ENCODE assay signal across 22 mouse cellular contexts in genomic region chrX:152403251-152403650, GRCm38 (mm10). TPM values are rescaled to one million over a fixed set of nuclear protein-coding genes. Genes with fewer than 3 reads are reported as not detected.
"Had no signal": no experiment of that assay in that cellular context is flagged by ENCODE, and none has a peak within 500 bp of the region (broad histone marks: within the 10 kb centered on the region; RNA-seq: fewer than 3 reads in every experiment).

No protein-coding gene starts in this region.

- H3K4me1 ChIP-seq: lung, embryonic 15.5 days; midbrain, embryonic 13.5 days; midbrain, embryonic 15.5 days; neural tube, embryonic 13.5 days; neural tube, embryonic 15.5 days had no signal

- H3K9me3 ChIP-seq: lung, embryonic 15.5 days; midbrain, embryonic 13.5 days; midbrain, embryonic 15.5 days; neural tube, embryonic 13.5 days; neural tube, embryonic 15.5 days had no signal

- H3K27ac ChIP-seq: liver, embryonic 14.5 days; lung, embryonic 15.5 days; macrophage; midbrain, embryonic 13.5 days; midbrain, embryonic 15.5 days; neural tube, embryonic 13.5 days; neural tube, embryonic 15.5 days had no signal

- DNase-seq: lung, adult 2 months; lung, postnatal 14 days; lung, postnatal 36 days; retina, postnatal 1 day; right cerebral cortex, adult 18-20 months; right cerebral cortex, postnatal 25 days; right cerebral cortex, postnatal 4 days; spleen, adult 18-20 months; thymus, adult 18-20 months; thymus, postnatal 14 days; thymus, postnatal 4 days had no signal

- H3K4me3 ChIP-seq: lung, embryonic 15.5 days; midbrain, embryonic 13.5 days; midbrain, embryonic 15.5 days; myocyte; neural tube, embryonic 13.5 days; neural tube, embryonic 15.5 days had no signal

- H3K4me2 ChIP-seq: lung, embryonic 15.5 days; midbrain, embryonic 11.5 days; midbrain, embryonic 13.5 days; midbrain, embryonic 15.5 days; neural tube, embryonic 13.5 days; neural tube, embryonic 15.5 days had no signal

- ATAC-seq: lung, postnatal 0 days; midbrain, embryonic 13.5 days; midbrain, embryonic 15.5 days had no signal

- H3K36me3 ChIP-seq: lung, embryonic 15.5 days; midbrain, embryonic 13.5 days; midbrain, embryonic 15.5 days; neural tube, embryonic 13.5 days; neural tube, embryonic 15.5 days had no signal

- H3K9ac ChIP-seq: liver, embryonic 14.5 days; lung, embryonic 15.5 days; midbrain, embryonic 13.5 days; midbrain, embryonic 15.5 days; neural tube, embryonic 13.5 days; neural tube, embryonic 15.5 days had no signal

RNA-seq across cellular contexts. Expression of gene Gpr173, which starts 34.7 kb away (rescaled TPM):
- total RNA-seq: megakaryocyte, adult 5-6 weeks had no signal
- polyA plus RNA-seq: macrophage had no signal
